Mouse (Mus musculus): ENCODE results near the gene Npas3.
A peak's percentile ranks its signal among the peaks of the same experiment; 100 is the strongest.

Gene Npas3

GRCm38 (mm10) chr12:53981575-53982507, 733.4 kb downstream of the Npas3 start:
- no peak for DNase-seq (ENCODE audit: low read depth in 2 of 2, low spot score in 2 of 2)

GRCm38 (mm10) chr12:53983946-53984345, 735.5 kb downstream of the Npas3 start:
- DNase-seq (ENCODE audit: low read depth in 2 of 2, low spot score in 2 of 2): no peak

- no peak for DNase-seq (ENCODE audit: low read depth in 2 of 2, low spot score in 2 of 2)
Measured at GRCm38 (mm10) chr12:53985851-53986842, 737.7 kb downstream of the Npas3 start.

GRCm38 (mm10) chr12:53992411-53992810, 743.9 kb downstream of the Npas3 start:
- peak in 1 of 2 experiments; percentile 7 for DNase-seq (ENCODE audit: low read depth in 2 of 2, low spot score in 2 of 2)

- no peak for DNase-seq (ENCODE audit: low read depth in 2 of 2, low spot score in 2 of 2)
Measured at GRCm38 (mm10) chr12:53995710-53996109, 747.2 kb downstream of the Npas3 start.

GRCm38 (mm10) chr12:53997141-53997540, 748.7 kb downstream of the Npas3 start:
- no peak for DNase-seq (ENCODE audit: low read depth in 2 of 2, low spot score in 2 of 2)

- DNase-seq (ENCODE audit: low read depth in 2 of 2, low spot score in 2 of 2): no peak
Measured at GRCm38 (mm10) chr12:53999647-54000637, 751.5 kb downstream of the Npas3 start.

- no peak for DNase-seq (ENCODE audit: low read depth in 2 of 2, low spot score in 2 of 2)
Measured at GRCm38 (mm10) chr12:54002496-54002895, 754.0 kb downstream of the Npas3 start.

GRCm38 (mm10) chr12:54004606-54005005, 756.1 kb downstream of the Npas3 start:
- no peak for DNase-seq (ENCODE audit: low read depth in 2 of 2, low spot score in 2 of 2)

GRCm38 (mm10) chr12:54005546-54005945, 757.1 kb downstream of the Npas3 start:
- DNase-seq (ENCODE audit: low read depth in 2 of 2, low spot score in 2 of 2): no peak

GRCm38 (mm10) chr12:54015304-54015703, 766.8 kb downstream of the Npas3 start:
- no peak for DNase-seq (ENCODE audit: low read depth in 2 of 2, low spot score in 2 of 2)

GRCm38 (mm10) chr12:54017949-54018348, 769.5 kb downstream of the Npas3 start:
- no peak for DNase-seq (ENCODE audit: low read depth in 2 of 2, low spot score in 2 of 2)

- DNase-seq (ENCODE audit: low read depth in 2 of 2, low spot score in 2 of 2): no peak
Measured at GRCm38 (mm10) chr12:54019979-54020378, 771.5 kb downstream of the Npas3 start.

- no peak for DNase-seq (ENCODE audit: low read depth in 2 of 2, low spot score in 2 of 2)
Measured at GRCm38 (mm10) chr12:54034666-54035346, 786.3 kb downstream of the Npas3 start.

- DNase-seq (ENCODE audit: low read depth in 2 of 2, low spot score in 2 of 2): no peak
Measured at GRCm38 (mm10) chr12:54037602-54038001, 789.1 kb downstream of the Npas3 start.

GRCm38 (mm10) chr12:54042996-54043544, 794.6 kb downstream of the Npas3 start:
- DNase-seq (ENCODE audit: low read depth in 2 of 2, low spot score in 2 of 2): no peak

- no peak for DNase-seq (ENCODE audit: low read depth in 2 of 2, low spot score in 2 of 2)
Measured at GRCm38 (mm10) chr12:54044606-54045334, 796.3 kb downstream of the Npas3 start.

GRCm38 (mm10) chr12:54045360-54045759, 796.9 kb downstream of the Npas3 start:
- no peak for DNase-seq (ENCODE audit: low read depth in 2 of 2, low spot score in 2 of 2)

GRCm38 (mm10) chr12:54046824-54047223, 798.3 kb downstream of the Npas3 start:
- no peak for DNase-seq (ENCODE audit: low read depth in 2 of 2, low spot score in 2 of 2)

Data from CD8-positive naive resting alpha-beta T cell, adult 2 months (primary cell).